Comparison of ENCODE assay signal across 9 mouse cellular contexts in the genomic region with DNA sequence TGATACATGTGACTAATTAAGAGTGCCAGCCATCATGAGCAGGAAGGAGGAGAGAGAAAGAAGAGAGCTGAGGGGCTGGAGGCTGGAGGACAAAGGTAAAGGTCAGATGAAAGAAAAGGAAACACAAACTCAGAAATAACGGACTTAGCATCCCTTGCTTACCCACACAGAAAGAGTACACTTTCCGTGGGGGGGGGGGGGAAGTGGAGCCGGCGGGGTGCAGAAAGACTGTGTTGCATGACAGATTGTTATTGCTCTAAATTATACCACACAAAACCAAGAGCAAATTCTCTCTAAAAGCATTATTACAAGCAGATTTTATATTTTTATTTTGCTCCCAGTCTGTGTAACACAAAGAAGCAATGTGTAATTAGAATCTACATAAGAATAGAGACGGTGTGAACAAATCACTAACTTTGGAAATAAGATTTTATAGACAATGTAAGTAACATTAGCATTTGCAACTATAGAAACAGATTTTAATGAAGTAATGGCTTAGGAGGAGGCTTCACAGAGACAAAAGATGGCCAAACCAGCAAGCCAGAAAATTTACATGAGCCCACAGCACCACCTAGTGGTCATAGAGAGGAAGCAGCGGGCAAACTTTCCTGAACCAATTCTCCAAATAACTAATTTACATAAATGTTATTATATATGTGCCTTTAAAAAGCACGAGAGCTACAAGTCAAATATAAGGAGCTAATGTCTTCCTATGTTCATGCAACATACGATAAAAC.
A peak's percentile ranks its signal among the peaks of the same experiment; 100 is the strongest.
DNase-seq lines count a peak whose midpoint lies in the region; ATAC-seq and TF ChIP-seq lines count a peak whose summit lies in the region.
"Had no signal": no experiment of that assay in that cellular context is flagged by ENCODE, and none has a peak within 500 bp of the region (broad histone marks: within the 10 kb centered on the region; RNA-seq: fewer than 3 reads in every experiment).

No protein-coding gene starts in this region.

- H3K4me2 ChIP-seq in forebrain, embryonic 11.5 days (ENCODE audit: low read depth, low read length, severe bottlenecking), result no peak overlapping the region
- H3K4me2 ChIP-seq: limb, embryonic 13.5 days had no signal

- H3K36me3 ChIP-seq in forebrain, embryonic 11.5 days (ENCODE audit: control insufficient read depth, insufficient read depth, low read length), result no peaks in the 10 kb centered on the region
- H3K36me3 ChIP-seq: limb, embryonic 13.5 days had no signal

- H3K9me3 ChIP-seq in forebrain, embryonic 11.5 days (ENCODE audit: control insufficient read depth, low read length), result no peaks in the 10 kb centered on the region

- H3K27me3 ChIP-seq in forebrain, embryonic 11.5 days (ENCODE audit: control insufficient read depth, insufficient read depth, low read length), result no peaks in the 10 kb centered on the region
- H3K27me3 ChIP-seq: limb, embryonic 13.5 days had no signal

- peak overlapping the region; percentile 53; the same call in 1 of the 2 replicates for H3K27ac ChIP-seq in forebrain, embryonic 11.5 days (ENCODE audit: low read depth, low read length)
- H3K27ac ChIP-seq: limb, embryonic 13.5 days had no signal

- 0 out of 2 replicates have a peak, but pooled peaks cover 3% of the 10 kb centered on the region for H3K4me1 ChIP-seq in forebrain, embryonic 11.5 days (replicated peaks; ENCODE audit: control insufficient read depth, insufficient read depth, low read length)
- H3K4me1 ChIP-seq in lung, adult 2 months (ENCODE audit: control insufficient read depth, insufficient read depth, low read length), result no peaks in the 10 kb centered on the region
- H3K4me1 ChIP-seq: limb, embryonic 13.5 days had no signal

- peak; percentile 84 for TF ChIP-seq CTCF in brain, embryonic 14.5 days (IDR thresholded peaks at IDR 0.05; ENCODE audit: borderline replicate concordance, extremely low read depth, insufficient read depth, insufficient read length)
- peak; percentile 51; the same call in 1 of the 2 replicates for TF ChIP-seq CTCF in lung, adult 2 months (IDR thresholded peaks at IDR 0.05; ENCODE audit: insufficient read depth, low read length)

- H3K9ac ChIP-seq in forebrain, embryonic 11.5 days (ENCODE audit: low read length), result no peak overlapping the region; the same call in 1 of the 2 replicates
- H3K9ac ChIP-seq: limb, embryonic 13.5 days had no signal

- WGBS in forebrain, embryonic 11.5 days, result 24% methylated on average over 8 of the region's 8 CpGs
- WGBS in lung, adult 2 months, result 48% methylated on average over 8 of the region's 8 CpGs

- peak; percentile 23 for DNase-seq in cerebellum, adult 11 months
- DNase-seq in CD4-positive, CD25-positive, alpha-beta regulatory T cell, adult 2 months (ENCODE audit: low read depth, low spot score), result peak; percentile 78
- DNase-seq in brain, embryonic 14.5 days (ENCODE audit: low read depth), result peak; percentile 91
- DNase-seq in forebrain, embryonic 11.5 days (ENCODE audit: low spot score), result peak; percentile 81
- DNase-seq in kidney, postnatal 10 days, result peak; percentile 66
- peak; percentile 19 for DNase-seq in lung, adult 2 months
- peak; percentile 78 for DNase-seq in retina, postnatal 7 days (ENCODE audit: low read depth, low spot score)

- no peak overlapping the region for H3K4me3 ChIP-seq in forebrain, embryonic 11.5 days (ENCODE audit: low read depth, low read length)
- H3K4me3 ChIP-seq in lung, adult 2 months (replicated peaks; ENCODE audit: extremely low read depth, low read depth, low read length), result no peak overlapping the region
- H3K4me3 ChIP-seq: limb, embryonic 13.5 days had no signal

- ATAC-seq in cerebellum, adult (ENCODE audit: insufficient number of reproducible peaks, low FRiP score, low TSS enrichment), result no peak
- ATAC-seq in forebrain, embryonic 11.5 days (replicated peaks; ENCODE audit: low FRiP score), result no peak

- TF ChIP-seq POLR2A in brain, embryonic 14.5 days (IDR thresholded peaks at IDR 0.05; ENCODE audit: borderline replicate concordance, extremely low read depth, insufficient read depth, insufficient read length, poor library complexity, severe bottlenecking), result no peak
- TF ChIP-seq POLR2A in lung, adult 2 months (IDR thresholded peaks at IDR 0.05; ENCODE audit: borderline replicate concordance, extremely low read depth, low read depth, low read length), result no peak

Comparison
In these comparisons a context has a peak if more than half of its experiments do, and no peak if none do; other contexts are left out.
1. DNase-seq: peak in every context shown above with its lines; median percentile 91 in brain, embryonic 14.5 days; 81 in forebrain, embryonic 11.5 days; 78 in CD4-positive, CD25-positive, alpha-beta regulatory T cell, adult 2 months; 78 in retina, postnatal 7 days; 66 in kidney, postnatal 10 days; 23 in cerebellum, adult 11 months; 19 in lung, adult 2 months.